Mouse (Mus musculus) spleen, adult 12 weeks (tissue): ENCODE data around the gene Depdc5.
"Not testable (repeated sequence)": the region's sequence is repeated elsewhere in the genome, so short reads cannot be mapped to it uniquely, and the experiment has no call there.

ENCODE experiments used
- DNase-seq: peaks from one replicate; pipeline ENCODE4 v3.0.0; 2022; ENCODE audit warnings: low spot score

Depdc5 gene

GRCm38 (mm10) chr5:32914071-32914470, 50.6 kb downstream of the Depdc5 start:
- no peak for DNase-seq

GRCm38 (mm10) chr5:32919281-32919680, 55.8 kb downstream of the Depdc5 start:
- DNase-seq = not testable (repeated sequence)

GRCm38 (mm10) chr5:32922906-32923305, 59.4 kb downstream of the Depdc5 start:
- no peak for DNase-seq

- DNase-seq = no peak
Measured at GRCm38 (mm10) chr5:32930761-32931160, 67.3 kb downstream of the Depdc5 start.

DNA sequence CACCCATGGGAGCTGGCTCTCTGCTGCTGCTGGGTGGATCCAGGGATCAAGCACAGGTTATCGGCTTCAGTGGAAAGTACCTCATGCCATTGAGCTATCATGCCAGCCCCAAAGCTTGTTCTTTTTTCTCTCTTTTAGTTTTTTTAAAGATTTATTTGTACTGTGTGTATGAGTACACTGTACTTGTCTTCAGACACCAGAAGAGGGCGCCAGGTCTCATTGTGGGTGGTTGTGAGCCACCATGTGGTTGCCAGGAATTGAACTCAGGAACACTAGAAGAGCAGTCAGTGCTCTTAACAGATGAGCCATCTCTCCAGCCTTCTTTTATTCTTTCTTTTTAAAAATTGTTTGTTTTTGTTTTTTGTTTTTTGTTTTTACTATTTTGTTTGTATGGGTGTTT, 71.2 kb downstream of the Depdc5 start:
- DNase-seq = no peak

- DNase-seq = no peak
Measured at GRCm38 (mm10) chr5:32940586-32940985, 77.1 kb downstream of the Depdc5 start.

DNA sequence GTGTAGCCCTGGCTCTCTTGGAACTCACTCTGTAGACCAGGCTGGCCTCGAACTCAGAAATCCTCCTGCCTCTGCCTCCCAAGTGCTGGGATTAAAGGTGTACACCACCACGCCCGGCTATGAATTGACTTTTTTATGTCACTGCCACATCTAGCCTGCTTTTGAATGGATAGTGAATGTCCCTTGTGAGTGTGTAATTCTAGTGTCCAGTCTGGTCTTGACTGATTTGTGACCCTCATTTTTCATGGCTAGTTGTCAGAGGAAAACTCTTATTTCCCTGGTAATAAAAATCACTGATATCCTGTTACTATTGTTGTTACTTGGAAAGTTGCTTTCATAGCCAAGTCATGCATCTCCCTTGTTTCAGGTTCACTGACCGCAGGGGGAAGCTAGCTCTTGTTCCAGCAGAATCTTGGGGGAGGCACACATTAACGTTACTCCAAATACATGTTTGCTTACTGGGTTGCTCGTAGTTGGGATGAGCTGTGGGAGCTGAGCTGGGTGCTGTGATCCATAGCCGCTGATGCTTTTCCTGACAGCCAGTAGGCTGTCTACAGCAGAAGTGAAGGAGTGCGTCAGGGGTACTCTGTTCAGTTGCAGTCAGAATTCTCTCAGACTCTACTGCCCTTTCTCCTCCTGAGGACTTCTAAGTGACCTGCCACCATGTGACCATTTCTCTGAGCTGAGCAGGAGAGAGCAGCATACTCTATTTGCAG, 77.9 kb downstream of the Depdc5 start:
- DNase-seq = no peak

DNA sequence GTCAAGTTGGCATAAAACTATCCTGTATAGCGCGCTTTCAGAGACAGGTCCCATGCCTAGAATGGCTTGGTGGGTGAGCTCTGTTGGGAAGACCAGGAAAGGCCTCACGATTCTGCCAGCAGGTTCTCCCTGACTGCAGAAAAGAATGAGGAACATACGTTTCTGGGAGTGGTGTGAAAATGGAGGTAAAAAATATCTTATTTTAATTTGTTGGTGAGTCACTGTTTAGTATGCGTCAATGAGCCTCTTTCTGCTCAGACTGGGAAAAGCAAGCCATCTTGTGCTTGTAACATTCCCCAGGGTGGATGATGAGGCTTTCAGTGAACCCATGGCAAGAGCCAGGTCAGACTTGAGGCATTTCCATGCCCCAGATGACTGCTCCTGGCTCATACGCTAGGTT, 86.6 kb downstream of the Depdc5 start:
- no peak for DNase-seq

GRCm38 (mm10) chr5:32950702-32951274, 87.3 kb downstream of the Depdc5 start:
- peak; percentile 8 for DNase-seq

GRCm38 (mm10) chr5:32955716-32956115, 92.2 kb downstream of the Depdc5 start:
- DNase-seq = no peak

GRCm38 (mm10) chr5:32961616-32962015, 98.1 kb downstream of the Depdc5 start:
- DNase-seq = no peak

- no peak for DNase-seq
Measured at GRCm38 (mm10) chr5:32962581-32962980, 99.1 kb downstream of the Depdc5 start.

DNA sequence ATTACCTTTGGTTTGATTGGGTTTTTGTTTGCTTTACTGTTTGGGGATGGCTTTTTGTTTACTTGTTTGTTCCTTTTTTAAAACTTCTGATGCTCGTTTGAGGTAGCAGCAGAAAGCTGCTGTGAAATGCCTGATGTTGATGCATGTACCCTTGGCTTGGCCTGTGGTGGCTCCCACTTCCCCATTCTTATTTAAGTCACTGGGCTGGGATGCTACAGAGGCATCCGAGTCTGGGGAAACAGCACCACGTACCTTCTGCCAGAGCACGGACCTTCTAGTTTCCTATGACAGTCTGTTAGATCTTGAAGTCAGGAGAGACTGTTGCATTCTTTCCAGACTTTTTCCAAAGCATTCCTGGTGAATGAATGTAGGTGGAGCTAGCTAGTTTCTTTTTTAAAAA, 113.0 kb downstream of the Depdc5 start:
- DNase-seq = no peak

DNA sequence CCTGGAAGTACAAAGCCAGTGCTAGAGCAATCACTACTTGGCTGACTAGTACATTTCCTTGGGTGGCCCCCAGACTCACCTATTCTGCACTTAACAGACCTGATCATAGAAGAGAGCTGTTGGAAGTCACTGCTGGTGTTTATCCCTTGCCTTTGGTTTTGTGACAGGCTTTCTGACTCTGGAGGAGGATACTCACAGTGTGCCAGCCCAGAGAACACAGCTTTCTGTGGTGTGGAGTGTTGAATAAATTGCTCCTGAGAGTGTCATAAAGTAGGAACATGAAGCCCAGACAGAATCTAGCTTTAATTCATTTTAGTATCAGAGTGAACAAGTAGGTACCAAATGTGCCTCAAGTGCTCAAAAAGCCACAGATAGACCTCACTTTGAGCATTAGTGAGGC, 113.7 kb downstream of the Depdc5 start:
- DNase-seq = no peak

DNA sequence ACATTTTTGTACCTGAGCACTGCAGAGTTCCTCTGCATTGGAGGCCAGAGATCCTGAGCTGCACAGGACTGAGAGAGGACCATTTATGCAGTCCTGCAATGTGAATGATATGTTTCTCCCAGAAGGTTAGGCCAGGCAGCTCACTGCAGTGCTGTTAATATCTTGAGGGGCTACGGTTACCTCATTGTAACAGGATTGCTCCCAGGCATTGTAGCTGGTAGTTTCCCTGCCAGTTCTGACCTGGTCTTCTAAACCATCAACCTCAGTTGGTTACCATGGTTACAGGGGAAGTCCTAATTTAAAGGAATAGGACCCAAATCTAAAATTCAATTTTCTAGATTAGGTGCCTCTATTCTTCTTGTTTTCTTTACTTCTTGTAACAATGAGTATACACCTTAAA, 121.9 kb downstream of the Depdc5 start:
- DNase-seq = no peak

DNA sequence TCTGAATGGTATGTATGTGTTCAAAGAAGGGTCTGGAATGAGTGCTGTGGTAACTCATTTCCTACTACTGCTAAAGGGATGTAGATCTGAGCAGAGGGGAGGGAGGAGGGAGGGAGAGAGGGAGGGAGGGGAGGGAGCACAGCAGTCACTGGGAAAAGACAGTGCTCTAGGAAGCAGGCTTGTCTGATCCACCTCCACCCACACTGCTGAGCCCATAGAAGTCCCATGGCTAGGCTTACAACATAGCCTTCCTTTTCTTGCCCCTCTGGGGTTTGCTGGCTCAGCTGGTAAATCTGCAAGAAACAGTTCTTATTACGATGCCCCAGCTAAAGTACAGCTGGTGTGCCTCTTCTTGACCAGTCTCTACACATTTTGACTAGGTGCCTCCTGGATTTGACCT, 124.4 kb downstream of the Depdc5 start:
- no peak for DNase-seq

DNA sequence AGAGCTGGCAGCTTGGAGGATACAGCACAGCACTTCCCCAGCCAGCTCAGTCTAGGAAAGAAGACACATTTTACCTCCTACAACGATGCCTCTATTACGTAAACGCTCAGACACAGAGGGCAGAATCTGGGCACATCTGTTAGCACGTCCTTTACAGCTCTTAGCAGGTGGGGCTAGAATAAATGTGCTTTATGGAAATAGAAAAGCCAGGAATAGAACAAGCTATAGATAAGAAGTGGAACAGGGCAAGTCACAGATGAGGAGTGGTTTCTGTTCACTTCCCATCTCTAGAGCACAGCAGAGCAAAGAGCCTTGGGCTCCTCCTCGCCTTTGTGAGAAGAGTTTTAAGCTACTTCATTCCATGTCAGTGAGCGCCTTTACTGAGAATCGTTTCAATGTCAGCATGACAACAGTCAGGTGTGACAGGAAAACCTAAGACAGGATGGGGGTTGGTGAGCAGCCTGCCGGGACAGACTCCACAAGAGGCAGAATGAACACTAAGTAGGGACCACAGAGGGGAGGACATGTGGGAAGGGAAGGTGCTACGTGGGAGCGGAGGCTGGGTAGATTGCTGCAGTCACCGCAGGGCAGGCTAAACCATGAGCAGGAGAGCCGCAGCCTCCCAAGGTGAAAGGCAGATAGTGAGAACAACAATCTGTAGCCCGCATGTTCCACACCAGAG, 126.6 kb downstream of the Depdc5 start:
- no peak for DNase-seq

- no peak for DNase-seq
Measured at GRCm38 (mm10) chr5:32991152-32991551, 127.7 kb downstream of the Depdc5 start.

DNA sequence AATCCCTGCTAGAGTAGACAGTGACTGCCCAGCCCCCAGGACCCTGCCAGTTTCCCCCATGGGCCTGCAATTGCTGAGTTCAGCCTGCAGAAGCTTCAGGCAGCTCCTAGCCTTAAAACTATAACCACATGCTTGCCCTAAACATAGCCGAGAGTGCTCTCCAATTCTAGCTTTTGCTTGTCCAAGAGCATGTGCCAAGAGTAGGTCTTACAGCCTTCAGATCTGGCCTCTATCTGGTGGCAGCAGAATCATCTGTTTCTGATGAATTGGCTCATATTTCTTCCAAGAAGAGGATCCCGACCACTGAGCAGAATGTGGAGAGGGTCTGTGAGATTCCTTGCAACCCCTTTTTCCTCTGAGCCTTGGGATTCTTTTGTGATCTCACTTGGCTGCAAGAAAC, 131.0 kb downstream of the Depdc5 start:
- DNase-seq = no peak

GRCm38 (mm10) chr5:32995756-32996155, 132.3 kb downstream of the Depdc5 start:
- DNase-seq = no peak

DNA sequence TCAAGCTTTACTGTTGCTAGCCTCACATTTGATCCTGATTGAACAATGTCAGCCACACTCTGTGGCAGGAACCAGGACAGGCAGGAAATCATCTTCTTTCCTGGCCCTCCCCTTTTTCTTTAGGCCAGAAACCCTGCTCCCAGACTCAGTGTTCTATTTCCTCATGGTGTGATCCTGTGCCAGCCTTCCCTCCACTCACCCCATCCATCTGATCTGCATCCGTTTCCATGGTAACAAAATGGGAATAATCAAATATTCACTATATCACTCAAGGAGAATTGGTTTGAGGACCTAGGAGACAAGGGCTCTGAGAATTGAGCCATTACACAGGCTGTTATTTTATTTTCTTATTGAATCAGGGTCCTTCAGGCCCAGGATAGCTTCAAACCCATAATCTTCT, 133.1 kb downstream of the Depdc5 start:
- DNase-seq = no peak

GRCm38 (mm10) chr5:32997686-32998085, 134.2 kb downstream of the Depdc5 start:
- DNase-seq = peak; percentile 44

DNA sequence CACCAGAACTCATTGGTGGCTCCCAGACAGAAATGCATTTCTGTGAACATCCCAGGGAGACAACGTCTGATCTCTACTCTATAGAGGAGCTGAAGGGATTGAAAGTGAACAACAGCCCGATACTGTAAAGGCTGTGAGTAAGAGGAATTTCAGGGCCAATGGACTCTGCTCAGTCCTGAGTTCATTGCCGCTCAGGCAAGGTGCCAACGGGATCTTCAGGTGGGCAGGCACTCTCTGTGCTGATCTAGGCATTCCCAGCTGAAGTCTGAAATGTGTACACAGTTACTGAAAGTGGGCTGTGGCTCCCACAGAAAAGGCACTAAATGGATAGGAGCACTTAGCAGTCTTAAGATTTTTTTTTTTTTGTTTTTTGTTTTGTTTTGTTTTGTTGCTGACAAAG, 135.3 kb downstream of the Depdc5 start:
- DNase-seq = no peak

DNA sequence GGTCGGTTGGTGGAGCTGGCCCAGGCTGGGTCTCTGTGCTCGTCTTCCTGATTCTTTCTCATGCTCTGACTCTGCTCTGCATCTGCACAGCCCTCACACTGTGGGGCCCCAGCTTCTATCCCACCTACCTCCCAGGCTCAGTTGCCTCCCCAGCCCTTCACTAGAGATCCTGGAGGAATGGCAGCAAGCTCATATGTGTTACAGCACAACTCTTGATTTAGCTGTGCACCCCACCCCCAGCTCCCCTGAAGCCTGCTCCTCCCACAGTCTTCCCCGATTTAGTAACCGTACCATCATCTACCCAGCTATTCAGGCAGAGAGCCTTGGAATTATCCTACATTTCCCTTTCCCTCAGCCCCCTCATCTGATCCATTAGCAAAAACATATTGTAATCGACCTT, 137.6 kb downstream of the Depdc5 start:
- no peak for DNase-seq
